Mouse (Mus musculus) forebrain, embryonic 14.5 days (tissue): ENCODE results near the gene Lrmda. TPM values are rescaled to one million over a fixed set of nuclear protein-coding genes. Genes with fewer than 3 reads are reported as not detected.
A peak's percentile ranks its signal among the peaks of the same experiment; 100 is the strongest.

Source experiments
- ATAC-seq: fragments of 200-750 bp; cut with Nextera tagmentation; 2 replicates; pipeline ENCODE4 v1.8.0; 2017; ENCODE audit warnings: mild to moderate bottlenecking, moderate library complexity
- DNase-seq: peaks from one replicate; pipeline ENCODE4 v3.0.0-alpha.2; 2015; ENCODE audit warnings: low spot score
- H3K27ac ChIP-seq: fragments of 300-500 bp; sonication (generic); 2 replicates; pipeline ENCODE4 v1.5.1; 2014; ENCODE audit warnings: low read depth, mild to moderate bottlenecking, control low read depth, low read length, moderate library complexity
- H3K27me3 ChIP-seq: fragments of 300-500 bp; sonication (generic); replicated peaks from 2 replicates; pipeline ENCODE4 v1.6.1; 2014; ENCODE audit warnings: low read length, control low read depth, mixed read lengths; ENCODE audit not compliant: control insufficient read depth, insufficient read depth
- H3K36me3 ChIP-seq: fragments of 300-500 bp; sonication (generic); 2 replicates; pipeline ENCODE4 v1.6.1; 2014; ENCODE audit warnings: low read length, control low read depth; ENCODE audit not compliant: control insufficient read depth, insufficient read depth
- H3K4me1 ChIP-seq: fragments of 300-500 bp; sonication (generic); 2 replicates; pipeline ENCODE4 v1.6.1; 2014; ENCODE audit warnings: antibody characterized with exemption, low read length, control low read depth; ENCODE audit not compliant: control insufficient read depth, insufficient read depth
- H3K4me2 ChIP-seq: fragments of 300-500 bp; sonication (generic); 2 replicates; pipeline ENCODE4 v1.6.1; 2014; ENCODE audit warnings: mild to moderate bottlenecking, control low read depth, low read length
- H3K4me3 ChIP-seq: fragments of 300-500 bp; sonication (generic); 2 replicates; pipeline ENCODE4 v1.5.1; 2014; ENCODE audit warnings: low read depth, low read length, control low read depth
- H3K9ac ChIP-seq: fragments of 300-500 bp; sonication (generic); 2 replicates; pipeline ENCODE4 v1.6.1; 2014; ENCODE audit warnings: mild to moderate bottlenecking, low read length, control low read depth, moderate library complexity
- H3K9me3 ChIP-seq: fragments of 300-500 bp; sonication (generic); replicated peaks from 2 replicates; pipeline ENCODE4 v1.6.1; 2016; ENCODE audit warnings: low read length, control low read depth, mixed read lengths; ENCODE audit not compliant: control insufficient read depth
- WGBS: fragments of 180-500 bp; shearing (Covaris S2); extraction: QIAGEN DNeasy Blood & Tissue Kit; methylation state at CpG from one replicate; pipeline ENCODE4 v1.1.7; 2014; 5-methylcytosine and 5-hydroxymethylcytosine counted together
- polyA plus RNA-seq: library from polyadenylated mRNA; unstranded; fragments of >200 nt; fragmentation: Nextera tagmentation; extraction: Ambion mirVana; gene quantifications from 2 replicates; pipeline ENCODE4 v1.2.1, GENCODE M21; 2014

The Lrmda gene
- polyA plus RNA-seq, 1 experiment from 2014 or later = not detected

DNA sequence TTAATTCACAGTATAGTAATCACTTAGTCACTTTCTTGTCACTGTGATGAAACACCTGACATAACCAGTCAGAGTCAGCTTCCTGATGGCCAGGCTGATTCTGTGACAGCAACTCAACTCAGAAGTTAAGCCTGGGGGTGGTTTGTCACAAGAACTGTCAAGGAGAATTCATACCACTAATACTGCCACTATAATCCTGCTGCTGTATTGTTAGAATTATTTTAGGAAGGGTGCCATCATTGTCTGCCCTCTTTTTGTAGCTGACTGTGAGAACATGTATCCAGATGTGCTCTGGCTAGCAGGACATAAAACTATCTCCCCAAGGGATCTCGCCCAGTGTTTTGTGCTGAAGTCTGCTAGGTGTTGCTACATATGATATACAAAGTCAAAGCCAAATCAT, 882.6 kb downstream of the Lrmda start:
- no peak overlapping the region for H3K9ac ChIP-seq
- no peak overlapping the region for H3K27ac ChIP-seq
- peaks cover 9% of the 10 kb centered on the region for H3K4me1 ChIP-seq
- H3K36me3 ChIP-seq = no peaks in the 10 kb centered on the region
- no peak overlapping the region for H3K4me2 ChIP-seq
- no peaks in the 10 kb centered on the region for H3K27me3 ChIP-seq
- ATAC-seq (no peak), DNase-seq (no peak)
- no peaks in the 10 kb centered on the region for H3K9me3 ChIP-seq
- 93% methylated on average over 1 of the region's 1 CpGs for WGBS
- no peak overlapping the region for H3K4me3 ChIP-seq

DNA sequence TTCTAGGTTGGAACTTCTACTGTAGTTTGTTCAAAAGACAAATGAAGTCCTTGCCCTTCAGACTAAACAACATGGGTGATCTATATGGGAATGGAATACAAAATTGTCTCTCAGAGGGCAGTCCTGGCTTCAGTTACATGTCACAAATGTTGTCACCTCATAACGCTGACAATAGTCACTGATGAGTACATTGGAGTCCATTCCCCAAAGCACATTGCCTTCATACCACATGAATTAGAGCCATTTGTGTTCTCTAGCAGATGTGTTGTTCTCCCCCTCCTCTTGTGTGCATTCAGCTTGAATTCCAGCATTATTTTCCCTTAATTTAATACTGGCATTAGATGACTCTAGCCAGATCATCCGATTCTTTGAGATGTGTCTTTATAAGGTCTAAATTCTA, 883.4 kb downstream of the Lrmda start:
- no peak overlapping the region for H3K4me3 ChIP-seq
- H3K4me1 ChIP-seq = peaks cover 13% of the 10 kb centered on the region
- H3K36me3 ChIP-seq = no peaks in the 10 kb centered on the region
- no peak overlapping the region for H3K27ac ChIP-seq
- no peaks in the 10 kb centered on the region for H3K9me3 ChIP-seq
- H3K4me2 ChIP-seq = no peak overlapping the region
- DNase-seq (no peak), ATAC-seq (no peak)
- WGBS = 91% methylated on average over 2 of the region's 2 CpGs
- no peak overlapping the region for H3K9ac ChIP-seq
- no peaks in the 10 kb centered on the region for H3K27me3 ChIP-seq

DNA sequence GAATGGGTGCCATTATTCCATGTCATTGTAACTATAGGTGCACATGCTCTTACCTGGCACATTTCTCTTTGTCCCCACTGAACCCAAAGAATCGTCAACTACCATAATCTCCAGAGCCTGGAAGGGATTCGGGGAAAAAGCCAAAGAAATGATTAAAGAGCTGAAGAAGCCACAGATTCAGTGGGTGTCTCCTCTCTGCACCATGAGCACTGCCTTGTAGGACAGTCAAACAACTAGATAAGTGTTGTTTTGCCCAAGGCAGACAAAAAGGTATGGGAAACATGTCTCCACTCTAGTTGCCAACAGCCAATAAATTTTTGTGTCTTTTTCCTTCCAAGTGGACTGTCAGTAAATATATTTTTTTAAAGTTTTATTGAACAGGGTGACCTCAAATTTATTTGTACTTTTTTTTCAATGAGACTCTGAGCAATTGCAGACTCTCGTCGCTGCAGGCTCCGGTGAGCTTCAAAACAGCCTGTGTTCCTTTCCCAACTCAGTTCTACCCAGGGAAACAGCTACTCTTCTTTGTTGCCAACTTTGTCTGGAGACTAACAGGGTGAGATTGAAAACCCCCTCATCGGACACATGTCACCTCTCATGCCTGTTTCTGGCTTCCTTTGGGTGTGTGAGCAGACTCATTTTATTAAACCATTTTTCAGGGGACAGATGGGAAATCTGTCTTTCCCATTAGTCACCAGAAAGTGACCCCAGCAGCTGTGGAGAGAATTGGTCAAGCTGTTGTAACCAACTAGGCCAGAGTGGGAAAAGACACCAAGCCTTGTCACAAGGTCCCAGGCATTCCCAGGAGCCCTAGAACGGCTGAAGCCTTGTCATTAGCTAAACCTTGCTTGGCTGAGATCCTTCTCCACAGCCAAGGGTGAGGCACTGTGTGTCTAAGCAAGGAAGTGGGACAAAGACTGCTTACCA, 886.5 kb downstream of the Lrmda start:
- 83% methylated on average over 7 of the region's 7 CpGs for WGBS
- Histone ChIP-seq H3K27me3 (no peaks in the 10 kb centered on the region), H3K4me2 (no peak overlapping the region), H3K4me1 (peaks cover 13% of the 10 kb centered on the region), H3K36me3 (no peaks in the 10 kb centered on the region), H3K4me3 (no peak overlapping the region), H3K27ac (no peak overlapping the region), H3K9me3 (no peaks in the 10 kb centered on the region), H3K9ac (no peak overlapping the region)
- DNase-seq = peak; percentile 39
- ATAC-seq = peak; percentile 52; the same call in 1 of the 2 replicates

GRCm38 (mm10) chr14:22906716-22907115, 887.2 kb downstream of the Lrmda start:
- WGBS = 55% methylated on average over 4 of the region's 4 CpGs
- Histone ChIP-seq H3K27me3 (no peaks in the 10 kb centered on the region), H3K9ac (no peak overlapping the region), H3K4me2 (no peak overlapping the region), H3K36me3 (no peaks in the 10 kb centered on the region), H3K4me1 (peaks cover 13% of the 10 kb centered on the region), H3K4me3 (no peak overlapping the region), H3K27ac (no peak overlapping the region), H3K9me3 (no peaks in the 10 kb centered on the region)
- ATAC-seq = peak; percentile 37; the same call in 1 of the 2 replicates
- DNase-seq = peak; percentile 52

DNA sequence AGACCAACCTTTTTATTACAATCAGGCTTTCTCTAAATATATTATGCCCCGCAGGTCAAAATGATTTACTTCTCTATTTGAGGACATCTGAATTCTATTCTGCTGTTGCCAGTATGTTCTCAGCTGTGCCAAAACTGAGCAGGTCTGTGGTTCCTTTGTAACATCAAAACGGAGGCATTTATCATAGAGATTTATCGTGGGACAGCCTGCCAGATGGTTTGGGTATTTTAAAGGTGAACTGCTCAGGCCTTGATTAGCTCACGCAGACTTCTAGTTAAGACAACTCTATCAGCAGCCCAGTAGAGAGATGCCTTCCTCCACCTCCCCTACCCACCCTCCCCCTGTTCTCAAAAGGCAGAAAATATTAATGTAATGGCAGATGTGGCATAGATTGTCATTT, 887.7 kb downstream of the Lrmda start:
- DNase-seq (peak; percentile 40), ATAC-seq (no peak)
- Histone ChIP-seq H3K27ac (no peak overlapping the region), H3K27me3 (no peaks in the 10 kb centered on the region), H3K4me3 (no peak overlapping the region), H3K4me1 (peaks cover 13% of the 10 kb centered on the region), H3K9me3 (no peaks in the 10 kb centered on the region), H3K36me3 (no peaks in the 10 kb centered on the region), H3K9ac (no peak overlapping the region), H3K4me2 (no peak overlapping the region)
- WGBS = 53% methylated on average over 4 of the region's 4 CpGs

- Histone ChIP-seq H3K27me3 (no peaks in the 10 kb centered on the region), H3K4me1 (peaks cover 13% of the 10 kb centered on the region), H3K4me2 (no peak overlapping the region), H3K27ac (no peak overlapping the region), H3K9me3 (no peaks in the 10 kb centered on the region), H3K36me3 (no peaks in the 10 kb centered on the region), H3K9ac (no peak overlapping the region), H3K4me3 (no peak overlapping the region)
- ATAC-seq = no peak
- 77% methylated on average over 2 of the region's 2 CpGs for WGBS
- DNase-seq = no peak
Measured at GRCm38 (mm10) chr14:22908006-22908405, 888.5 kb downstream of the Lrmda start.

DNA sequence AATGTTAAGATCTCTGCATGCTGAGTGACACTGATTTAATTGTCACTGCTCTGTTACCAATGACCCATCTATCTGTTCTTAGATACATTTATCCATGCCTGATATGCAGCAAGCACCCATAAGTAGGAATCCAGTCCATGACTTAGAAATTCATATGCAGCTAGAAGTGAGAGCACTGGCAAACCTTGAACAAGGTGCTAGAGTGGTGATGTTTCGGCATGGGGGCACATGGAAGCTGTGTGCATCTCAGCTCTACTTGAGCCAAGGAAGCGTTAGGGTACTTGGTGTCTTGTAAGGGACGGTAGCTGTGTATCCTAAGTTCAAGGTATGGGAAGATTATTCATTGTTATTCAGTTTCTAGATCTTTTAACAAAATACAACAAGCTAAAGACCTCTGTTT, 896.0 kb downstream of the Lrmda start:
- Histone ChIP-seq H3K9ac (no peak overlapping the region), H3K36me3 (no peaks in the 10 kb centered on the region), H3K4me1 (no peaks in the 10 kb centered on the region), H3K27ac (no peak overlapping the region), H3K4me2 (no peak overlapping the region), H3K9me3 (no peaks in the 10 kb centered on the region), H3K27me3 (no peaks in the 10 kb centered on the region), H3K4me3 (no peak overlapping the region)
- WGBS = 95% methylated on average over 3 of the region's 3 CpGs
- DNase-seq (no peak), ATAC-seq (no peak)

DNA sequence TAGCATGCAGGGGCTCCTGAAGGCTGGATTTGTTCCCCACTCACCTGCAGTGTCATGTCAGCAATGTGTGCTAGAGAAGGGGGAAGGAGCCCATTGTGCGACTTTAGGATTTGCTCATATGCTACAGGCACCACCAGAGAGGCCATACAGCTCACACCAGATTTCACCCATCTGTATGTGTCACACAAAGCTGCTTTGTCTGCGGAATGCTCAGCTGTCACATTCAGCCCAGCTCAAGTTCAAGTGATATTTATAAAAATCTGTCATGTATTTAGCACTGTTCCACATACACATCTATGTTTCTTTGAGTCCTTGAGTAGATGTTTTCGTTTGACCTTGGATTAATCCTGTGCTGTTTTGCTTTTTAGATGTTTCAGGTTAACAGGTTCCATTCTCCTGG, 899.0 kb downstream of the Lrmda start:
- ATAC-seq = no peak
- Histone ChIP-seq H3K36me3 (no peaks in the 10 kb centered on the region), H3K9ac (no peak overlapping the region), H3K4me2 (no peak overlapping the region), H3K9me3 (no peaks in the 10 kb centered on the region), H3K27me3 (no peaks in the 10 kb centered on the region), H3K4me1 (no peaks in the 10 kb centered on the region), H3K4me3 (no peak overlapping the region), H3K27ac (no peak overlapping the region)
- WGBS = 86% methylated on average over 3 of the region's 3 CpGs
- DNase-seq = no peak

DNA sequence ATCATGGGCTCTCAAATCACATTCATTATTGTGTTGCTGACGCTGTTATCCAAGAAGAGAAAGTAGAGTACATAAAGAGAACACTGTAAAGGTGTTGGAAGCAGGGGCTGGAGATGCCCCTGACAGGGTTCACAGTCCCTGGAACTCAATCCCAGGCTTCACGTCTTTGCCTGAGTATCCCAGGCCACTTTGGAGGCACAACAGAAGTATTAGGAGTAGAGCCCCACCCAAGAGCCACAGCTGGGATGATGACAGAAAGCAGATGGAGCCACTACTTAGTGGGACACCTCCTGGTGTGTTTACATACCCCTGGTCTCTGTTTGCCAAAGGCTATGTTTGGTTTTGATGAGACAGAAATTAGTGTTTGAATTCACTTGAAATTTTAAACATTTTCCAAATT, 899.4 kb downstream of the Lrmda start:
- DNase-seq (no peak), ATAC-seq (no peak)
- Histone ChIP-seq H3K4me3 (no peak overlapping the region), H3K9me3 (no peaks in the 10 kb centered on the region), H3K36me3 (no peaks in the 10 kb centered on the region), H3K4me1 (no peaks in the 10 kb centered on the region), H3K9ac (no peak overlapping the region), H3K27ac (no peak overlapping the region), H3K4me2 (no peak overlapping the region), H3K27me3 (no peaks in the 10 kb centered on the region)
- WGBS = 71% methylated on average over 2 of the region's 2 CpGs
